Mouse (Mus musculus) hindbrain, embryonic 11.5 days (tissue): ENCODE measurements around the gene Coq7. TPM values are rescaled to one million over a fixed set of nuclear protein-coding genes. Genes with fewer than 3 reads are reported as not detected.

Experiments
- polyA plus RNA-seq: library from polyadenylated mRNA; unstranded; fragments of >200 nt; fragmentation: Nextera tagmentation; extraction: Ambion mirVana; gene quantifications from 2 replicates; pipeline ENCODE4 v1.2.1, GENCODE M21; 2014

The Coq7 gene
- polyA plus RNA-seq, 1 experiment from 2014 or later, result 103 TPM

Other genes starting within 250 kb of the Coq7 start
- 3.1 and 4.1 TPM in 2 replicates for gene Syt17, start 85.1 kb downstream of the Coq7 start, polyA plus RNA-seq
- 0.92 and 1.4 TPM in 2 replicates for gene Itpripl2, start 41.4 kb downstream of the Coq7 start, polyA plus RNA-seq
- gene Tmc7, start 51.4 kb upstream of the Coq7 start, polyA plus RNA-seq, result 9.8 and 10.2 TPM in 2 replicates
- gene Tmc5, start 63.9 kb upstream of the Coq7 start, polyA plus RNA-seq, result 0.08 and 0.20 TPM in 2 replicates
- gene Gde1, start 172.4 kb upstream of the Coq7 start, polyA plus RNA-seq, result 118 and 125 TPM in 2 replicates
- gene Ccp110, start 179.2 kb upstream of the Coq7 start, polyA plus RNA-seq, result 23.7 and 24.5 TPM in 2 replicates
- 74.4 and 83.3 TPM in 2 replicates for gene Vps35l, start 206.9 kb upstream of the Coq7 start, polyA plus RNA-seq